Mouse (Mus musculus) neural tube, embryonic 13.5 days (tissue): Measurements from ENCODE around the gene Olfr644. TPM values are rescaled to one million over a fixed set of nuclear protein-coding genes. Genes with fewer than 3 reads are reported as not detected.

Source experiments
- ATAC-seq: fragments of 200-750 bp; cut with Nextera tagmentation; 2 replicates; pipeline ENCODE4 v1.8.0; 2017; ENCODE audit warnings: low read depth, mild to moderate bottlenecking, moderate TSS enrichment, moderate library complexity
- H3K27ac ChIP-seq: fragments of 300-500 bp; sonication (generic); replicated peaks from 2 replicates; pipeline ENCODE4 v1.5.1; 2015; ENCODE audit warnings: moderate library complexity, mild to moderate bottlenecking, inconsistent platforms
- H3K27me3 ChIP-seq: fragments of 300-500 bp; sonication (generic); 2 replicates; pipeline ENCODE4 v1.6.1; 2015; ENCODE audit warnings: mild to moderate bottlenecking, inconsistent platforms
- H3K36me3 ChIP-seq: fragments of 300-500 bp; sonication (generic); 2 replicates; pipeline ENCODE4 v1.6.1; 2015; ENCODE audit warnings: mild to moderate bottlenecking, inconsistent platforms
- H3K4me1 ChIP-seq: fragments of 300-500 bp; sonication (generic); replicated peaks from 2 replicates; pipeline ENCODE4 v1.6.1; 2015; ENCODE audit warnings: inconsistent platforms
- H3K4me2 ChIP-seq: fragments of 300-500 bp; sonication (generic); 2 replicates; pipeline ENCODE4 v1.6.1; 2015; ENCODE audit warnings: inconsistent platforms, mild to moderate bottlenecking, moderate library complexity
- H3K4me3 ChIP-seq: fragments of 300-500 bp; sonication (generic); 2 replicates; pipeline ENCODE4 v1.5.1; 2015; ENCODE audit warnings: mild to moderate bottlenecking, inconsistent platforms
- H3K9ac ChIP-seq: fragments of 300-500 bp; sonication (generic); 2 replicates; pipeline ENCODE4 v1.6.1; 2015; ENCODE audit warnings: moderate library complexity, mild to moderate bottlenecking, inconsistent platforms
- H3K9me3 ChIP-seq: fragments of 300-500 bp; sonication (generic); 2 replicates; pipeline ENCODE4 v1.6.1; 2016; ENCODE audit warnings: inconsistent platforms
- WGBS: fragments of 180-500 bp; shearing (Covaris S2); methylation state at CpG from one replicate; pipeline ENCODE4 v1.1.7; 2015; 5-methylcytosine and 5-hydroxymethylcytosine counted together
- polyA plus RNA-seq: library from polyadenylated mRNA; unstranded; fragments of >200 nt; fragmentation: Nextera tagmentation; extraction: Ambion mirVana; gene quantifications from 2 replicates; pipeline ENCODE4 v1.2.1, GENCODE M21; 2015

The Olfr644 gene
- polyA plus RNA-seq = not detected in 2 replicates

GRCm38 (mm10) chr7:104071769-104072168 lies at the start of gene Olfr644:
Olfr644 (minus strand) TSS chr7:104071869.
- H3K4me3 ChIP-seq = no peak within 1 kb of the TSS
- H3K36me3 ChIP-seq = no peaks in the 10 kb centered on the region
- 72% methylated on average over 2 of the region's 2 CpGs for WGBS
- no peaks in the 10 kb centered on the region for H3K9me3 ChIP-seq
- H3K27me3 ChIP-seq = no peaks in the 10 kb centered on the region
- no peak within 1 kb of the TSS for H3K27ac ChIP-seq
- no peak within 1 kb of the TSS for H3K4me2 ChIP-seq
- no peaks in the 10 kb centered on the region for H3K4me1 ChIP-seq
- no peak within 1 kb of the TSS for H3K9ac ChIP-seq
- no peak for ATAC-seq

DNA sequence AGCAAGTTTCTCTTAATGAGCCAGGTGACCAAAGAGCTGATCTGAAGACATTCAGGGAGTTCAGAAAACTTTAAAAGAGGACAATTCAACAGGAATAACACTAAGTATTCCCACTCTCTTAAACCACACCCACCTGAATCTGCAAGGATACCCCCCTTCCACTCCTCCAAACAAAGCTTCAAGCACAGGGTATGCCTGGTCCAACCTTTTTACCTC lies 33.0 kb upstream of the Olfr644 start, which contains the start of gene Olfr646:
TSS of gene Olfr646 (plus strand) at position 117 of the 216 bp plus-strand sequence.
- no peaks in the 10 kb centered on the region for H3K9me3 ChIP-seq
- H3K4me2 ChIP-seq = no peak within 1 kb of the TSS
- no peak within 1 kb of the TSS for H3K27ac ChIP-seq

GRCm38 (mm10) chr7:104103913-104104756 lies 32.5 kb upstream of the Olfr644 start:
- no peaks in the 10 kb centered on the region for H3K27me3 ChIP-seq
- H3K4me2 ChIP-seq = no peak overlapping the region
- 19% methylated on average over 4 of the region's 4 CpGs for WGBS
- ATAC-seq = no peak
- H3K9me3 ChIP-seq = no peaks in the 10 kb centered on the region
- no peak overlapping the region for H3K9ac ChIP-seq
- no peak overlapping the region for H3K4me3 ChIP-seq
- H3K4me1 ChIP-seq = peaks cover 9% of the 10 kb centered on the region
- no peaks in the 10 kb centered on the region for H3K36me3 ChIP-seq
- H3K27ac ChIP-seq = no peak overlapping the region

More for the DNA sequence above, 33.0 kb upstream of the Olfr644 start, which contains the start of gene Olfr646:
- H3K4me3 ChIP-seq = no peak within 1 kb of the TSS
- no peak within 1 kb of the TSS for H3K9ac ChIP-seq
- no peak for ATAC-seq
- no peaks in the 10 kb centered on the region for H3K36me3 ChIP-seq
- H3K4me1 ChIP-seq = peaks cover 9% of the 10 kb centered on the region
- no peaks in the 10 kb centered on the region for H3K27me3 ChIP-seq

GRCm38 (mm10) chr7:104085365-104085764 lies 13.7 kb upstream of the Olfr644 start, which contains the start of gene Olfr645:
Olfr645 (minus strand) TSS chr7:104085465.
- 93% methylated on average over 1 of the region's 1 CpGs for WGBS
- no peaks in the 10 kb centered on the region for H3K27me3 ChIP-seq
- no peak for ATAC-seq

GRCm38 (mm10) chr7:104061345-104061744 lies 10.3 kb downstream of the Olfr644 start, which contains the start of gene 4930516K23Rik:
4930516K23Rik (minus strand) TSS chr7:104061445.
- no peaks in the 10 kb centered on the region for H3K36me3 ChIP-seq
- H3K9ac ChIP-seq = no peak within 1 kb of the TSS
- no peaks in the 10 kb centered on the region for H3K4me1 ChIP-seq
- ATAC-seq = no peak
- no peak within 1 kb of the TSS for H3K27ac ChIP-seq
- H3K27me3 ChIP-seq = no peaks in the 10 kb centered on the region
- no peak within 1 kb of the TSS for H3K4me2 ChIP-seq
- no peak within 1 kb of the TSS for H3K4me3 ChIP-seq
- 52% methylated on average over 2 of the region's 2 CpGs for WGBS
- no peaks in the 10 kb centered on the region for H3K9me3 ChIP-seq

More at GRCm38 (mm10) chr7:104085365-104085764, 13.7 kb upstream of the Olfr644 start, which contains the start of gene Olfr645:
- Histone ChIP-seq H3K27ac (no peak within 1 kb of the TSS), H3K4me3 (no peak within 1 kb of the TSS), H3K9ac (no peak within 1 kb of the TSS), H3K4me1 (no peaks in the 10 kb centered on the region), H3K9me3 (no peaks in the 10 kb centered on the region), H3K4me2 (no peak within 1 kb of the TSS), H3K36me3 (no peaks in the 10 kb centered on the region)

DNA sequence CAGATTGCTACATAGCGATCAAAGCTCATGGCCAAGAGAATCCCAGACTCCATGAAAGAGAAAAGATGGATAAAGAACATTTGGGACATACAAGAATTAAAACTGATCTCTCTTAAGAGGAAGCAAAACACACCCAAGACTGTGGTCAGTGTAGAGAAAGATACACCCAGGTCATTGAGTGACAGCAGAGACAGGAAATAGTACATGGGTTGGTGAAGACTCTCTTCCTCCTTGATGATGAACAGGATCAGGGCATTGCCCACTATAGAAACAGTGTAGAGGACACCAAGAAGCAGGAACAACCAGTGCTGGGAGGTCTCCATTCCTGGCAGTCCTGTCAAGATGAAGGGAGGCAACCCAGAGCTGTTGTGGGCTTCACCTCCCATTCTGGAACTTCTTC lies 12.5 kb downstream of the Olfr644 start:
- ATAC-seq = no peak
- Histone ChIP-seq H3K4me3 (no peak overlapping the region), H3K36me3 (no peaks in the 10 kb centered on the region), H3K9ac (no peak overlapping the region), H3K9me3 (no peaks in the 10 kb centered on the region), H3K4me2 (no peak overlapping the region), H3K27ac (no peak overlapping the region), H3K27me3 (no peaks in the 10 kb centered on the region), H3K4me1 (no peaks in the 10 kb centered on the region)
- 95% methylated on average over 1 of the region's 1 CpGs for WGBS

DNA sequence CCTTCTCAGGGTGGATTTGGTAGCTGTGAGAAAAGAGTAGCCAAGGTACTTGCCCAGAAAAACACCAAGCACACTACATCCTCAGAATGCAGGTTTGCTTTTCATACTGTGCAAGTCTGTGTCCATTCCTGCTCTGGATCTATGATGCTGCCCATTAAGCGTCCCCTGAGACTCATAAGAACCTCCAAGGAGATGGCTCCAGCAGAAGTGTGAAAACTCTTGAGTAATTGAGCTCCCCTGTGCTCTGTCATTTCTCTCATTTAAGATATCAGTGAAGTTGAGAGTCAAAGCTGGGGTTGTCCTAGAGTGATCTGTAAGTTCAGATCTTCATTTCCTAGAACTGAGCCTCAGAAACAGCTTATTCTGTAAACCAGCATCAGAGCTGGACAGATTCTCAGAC lies 19.1 kb downstream of the Olfr644 start, which contains the start of gene Olfr642:
TSS of gene Olfr642 (minus strand) at position 101 of the 400 bp plus-strand sequence.
- no peaks in the 10 kb centered on the region for H3K4me1 ChIP-seq
- no peak for ATAC-seq
- WGBS = 74% methylated on average over 1 of the region's 1 CpGs
- H3K4me3 ChIP-seq = no peak within 1 kb of the TSS
- H3K9me3 ChIP-seq = no peaks in the 10 kb centered on the region
- no peak within 1 kb of the TSS for H3K4me2 ChIP-seq
- no peak within 1 kb of the TSS for H3K9ac ChIP-seq
- H3K27ac ChIP-seq = no peak within 1 kb of the TSS
- no peaks in the 10 kb centered on the region for H3K36me3 ChIP-seq
- H3K27me3 ChIP-seq = no peaks in the 10 kb centered on the region

- Histone ChIP-seq H3K4me2 (no peak overlapping the region), H3K9ac (no peak overlapping the region), H3K27me3 (no peaks in the 10 kb centered on the region), H3K4me1 (no peaks in the 10 kb centered on the region), H3K4me3 (no peak overlapping the region), H3K36me3 (no peaks in the 10 kb centered on the region), H3K9me3 (no peaks in the 10 kb centered on the region), H3K27ac (no peak overlapping the region)
- no peak for ATAC-seq
- 95% methylated on average over 4 of the region's 4 CpGs for WGBS
Observed at GRCm38 (mm10) chr7:104050745-104051144, 20.9 kb downstream of the Olfr644 start.

GRCm38 (mm10) chr7:104035145-104035544 lies 36.5 kb downstream of the Olfr644 start, which contains the start of gene Olfr641:
Olfr641 (plus strand) TSS chr7:104035445.
- no peaks in the 10 kb centered on the region for H3K27me3 ChIP-seq
- H3K27ac ChIP-seq = no peak within 1 kb of the TSS
- H3K9me3 ChIP-seq = no peaks in the 10 kb centered on the region
- H3K4me3 ChIP-seq = no peak within 1 kb of the TSS
- no peak for ATAC-seq
- no peaks in the 10 kb centered on the region for H3K4me1 ChIP-seq
- no peaks in the 10 kb centered on the region for H3K36me3 ChIP-seq
- no peak within 1 kb of the TSS for H3K9ac ChIP-seq
- WGBS = 72% methylated on average over 1 of the region's 1 CpGs
- no peak within 1 kb of the TSS for H3K4me2 ChIP-seq

GRCm38 (mm10) chr7:104026978-104027377 lies 44.7 kb downstream of the Olfr644 start:
- Histone ChIP-seq H3K4me3 (no peak overlapping the region), H3K4me1 (no peaks in the 10 kb centered on the region), H3K9me3 (no peaks in the 10 kb centered on the region), H3K27me3 (no peaks in the 10 kb centered on the region), H3K9ac (no peak overlapping the region), H3K27ac (no peak overlapping the region), H3K4me2 (no peak overlapping the region), H3K36me3 (no peaks in the 10 kb centered on the region)
- no peak for ATAC-seq
- WGBS = 86% methylated on average over 3 of the region's 3 CpGs

DNA sequence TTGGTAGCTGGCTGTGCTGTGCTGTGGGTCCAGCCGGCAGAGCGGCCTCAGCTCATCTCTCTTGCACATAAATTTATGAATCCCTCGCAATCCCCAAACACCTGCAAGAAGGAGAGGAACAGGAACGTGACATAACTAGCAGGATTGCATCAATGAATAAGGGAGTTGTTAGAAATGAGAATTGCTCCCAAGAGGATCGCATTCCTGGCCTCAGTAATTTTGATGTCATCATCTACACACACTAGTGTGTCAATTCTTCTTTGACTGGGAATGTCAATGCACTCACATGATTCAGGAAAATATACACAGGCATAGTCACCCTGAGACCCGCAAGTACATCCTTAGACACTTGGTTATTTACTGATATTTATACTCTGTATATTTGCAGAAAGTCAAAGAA lies 46.2 kb downstream of the Olfr644 start, which contains the start of gene Olfr640:
TSS of gene Olfr640 (minus strand) at position 101 of the 400 bp plus-strand sequence.
- no peak within 1 kb of the TSS for H3K27ac ChIP-seq
- no peaks in the 10 kb centered on the region for H3K4me1 ChIP-seq
- no peak within 1 kb of the TSS for H3K9ac ChIP-seq
- no peak within 1 kb of the TSS for H3K4me2 ChIP-seq
- H3K36me3 ChIP-seq = no peaks in the 10 kb centered on the region
- H3K9me3 ChIP-seq = no peaks in the 10 kb centered on the region
- H3K27me3 ChIP-seq = no peaks in the 10 kb centered on the region
- ATAC-seq = no peak
- 75% methylated on average over 6 of the region's 6 CpGs for WGBS
- no peak within 1 kb of the TSS for H3K4me3 ChIP-seq

DNA sequence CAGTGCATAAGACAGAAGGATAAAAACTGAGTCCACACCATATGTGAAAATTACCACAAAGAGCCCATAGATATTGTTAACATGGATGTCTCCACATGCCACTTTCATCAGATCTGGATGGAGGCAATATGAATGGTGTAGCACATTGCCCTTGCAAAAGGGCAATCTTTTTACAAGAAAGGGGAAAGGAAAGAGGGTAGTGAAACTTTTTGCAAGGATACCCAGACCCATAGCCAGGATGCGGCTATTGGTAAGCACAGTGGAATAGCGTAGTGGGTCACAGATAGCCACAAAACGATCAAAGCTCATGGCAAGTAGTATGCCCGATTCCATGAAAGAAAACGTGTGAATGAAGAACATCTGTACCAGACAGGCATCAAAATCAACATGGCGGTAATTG lies 50.0 kb downstream of the Olfr644 start:
- Histone ChIP-seq H3K4me2 (no peak overlapping the region), H3K4me3 (no peak overlapping the region), H3K27me3 (no peaks in the 10 kb centered on the region), H3K36me3 (no peaks in the 10 kb centered on the region), H3K9me3 (no peaks in the 10 kb centered on the region), H3K4me1 (no peaks in the 10 kb centered on the region), H3K9ac (no peak overlapping the region), H3K27ac (no peak overlapping the region)
- no peak for ATAC-seq
- WGBS = 89% methylated on average over 6 of the region's 6 CpGs
